Mouse (Mus musculus): ENCODE data around the gene Gnaq.

DNA sequence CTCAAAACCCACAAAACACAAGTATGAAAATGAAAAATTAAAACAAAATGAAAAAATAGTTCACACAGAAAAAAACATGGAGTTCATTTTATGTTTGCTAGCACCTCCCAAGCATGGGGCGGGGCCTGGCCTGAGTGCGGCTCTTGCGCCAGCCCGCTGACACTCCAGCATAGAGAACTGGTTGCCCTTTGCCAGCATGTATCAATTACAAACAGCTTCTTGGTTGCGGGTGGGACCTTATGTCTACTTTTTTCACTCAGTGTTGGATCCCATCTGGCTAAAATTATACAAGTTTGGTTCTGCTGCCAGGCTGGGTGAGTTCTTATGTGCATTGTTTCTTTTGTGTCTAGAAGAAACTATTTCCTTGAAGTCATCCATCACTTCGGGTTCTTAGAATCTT is 14.8 kb downstream of the Gnaq start:
- TF ChIP-seq POLR2A (IDR thresholded peaks at IDR 0.05; ENCODE audit: borderline replicate concordance, extremely low read depth, low read depth, low read length) = no peak
- TF ChIP-seq CTCF (IDR thresholded peaks at IDR 0.05; ENCODE audit: insufficient read depth, low read length) = no peak

Data from lung, adult 2 months (tissue).